Mouse (Mus musculus): ENCODE data around the gene Coq8a.

DNA sequence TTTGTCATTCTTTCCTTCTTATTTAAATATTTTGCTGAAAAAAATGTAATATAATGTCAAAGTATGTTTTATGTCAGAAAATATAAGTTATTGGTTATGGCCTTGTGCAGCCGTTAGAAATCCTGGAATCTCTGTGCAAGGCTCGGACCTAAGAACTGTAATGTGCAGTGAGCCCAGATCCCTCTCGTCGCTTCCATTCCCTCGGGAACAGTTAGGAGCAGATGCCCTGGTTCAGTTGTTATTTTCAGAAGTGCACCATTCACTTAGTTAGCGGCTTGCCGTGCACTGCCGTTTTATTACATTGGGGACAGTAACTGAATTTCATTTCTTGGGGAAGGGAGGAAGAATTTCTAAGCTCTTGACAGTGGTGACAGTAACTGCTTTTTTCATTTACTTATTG lies 81.2 kb downstream of the Coq8a start:
- TF ChIP-seq POLR2A (IDR thresholded peaks at IDR 0.05; ENCODE audit: borderline replicate concordance, insufficient read depth, low read length) (no peak), CTCF (IDR thresholded peaks at IDR 0.05; ENCODE audit: borderline replicate concordance, insufficient read depth, low read depth, low read length) (no peak)
